Mouse (Mus musculus) heart, adult 11 months (tissue): ENCODE measurements at regions not wholly inside any gene's neighbourhood (a gene's known extent, or its start where the extent isn't known, plus 50 kb on each side); places are given as distances from the start of the nearest gene placed in this dataset.

Source experiments
- DNase-seq: peaks from one replicate; pipeline ENCODE4 v3.0.0; 2022

GRCm38 (mm10) chr11:113187407-113187806, 405.4 kb downstream of the Sox9 start:
- no peak for DNase-seq

- peak; percentile 86 for DNase-seq
Measured at GRCm38 (mm10) chr11:113188263-113188920, 406.4 kb downstream of the Sox9 start.

- no peak for DNase-seq
Measured at GRCm38 (mm10) chr11:113190006-113190405, 408.0 kb downstream of the Sox9 start.

- no peak for DNase-seq
Measured at GRCm38 (mm10) chr11:113190520-113190919, 408.5 kb downstream of the Sox9 start.

GRCm38 (mm10) chr11:113191006-113191405, 409.0 kb downstream of the Sox9 start:
- no peak for DNase-seq

GRCm38 (mm10) chr11:113192086-113192856, 410.2 kb downstream of the Sox9 start:
- DNase-seq: peak; percentile 89

GRCm38 (mm10) chr11:113194144-113194827, 412.3 kb downstream of the Sox9 start:
- no peak for DNase-seq
